8 mouse cellular contexts compared by ENCODE assay signal in the genomic region with DNA sequence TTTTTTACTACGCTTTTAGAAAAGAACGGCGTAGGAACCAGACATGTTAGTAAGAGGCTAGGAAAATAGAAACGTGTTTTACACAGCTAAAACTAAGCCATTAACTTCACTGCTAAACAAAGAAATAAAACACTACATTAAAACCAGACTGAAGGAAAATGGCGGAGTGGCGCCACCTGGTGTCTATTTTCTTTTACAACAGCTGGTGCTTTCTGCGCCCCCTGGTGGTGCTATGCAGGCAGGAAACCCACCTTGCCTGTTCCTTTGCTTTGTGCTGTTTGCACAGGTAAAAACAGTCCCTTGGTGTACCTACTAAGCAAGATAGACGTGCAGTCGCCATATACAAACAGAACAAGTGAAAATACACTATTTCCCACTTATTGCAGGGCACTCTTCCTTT.
DNase-seq lines count a peak whose midpoint lies in the region; ATAC-seq and TF ChIP-seq lines count a peak whose summit lies in the region.

No protein-coding gene starts in this region.

- no peak for TF ChIP-seq POLR2A in liver, adult 2 months (IDR thresholded peaks at IDR 0.05; ENCODE audit: extremely low read depth, insufficient read depth, low read length)

- H3K79me2 ChIP-seq in liver, adult 2 months (ENCODE audit: control insufficient read depth, insufficient read depth, low read length), result no peaks in the 10 kb centered on the region

- DNase-seq in liver, result peak; percentile 76
- DNase-seq in adrenal gland, postnatal 36 days, result peak; percentile 62 to 75
- peak; percentile 72 for DNase-seq in kidney, adult 9 months
- peak; percentile 28 for DNase-seq in liver, adult 2 months (ENCODE audit: extremely low read depth, low read depth, low spot score)
- DNase-seq in retina, postnatal 7 days (ENCODE audit: low read depth, low spot score), result peak; percentile 59
- DNase-seq in urinary bladder, postnatal 10 days (ENCODE audit: low spot score), result peak; percentile 23

- H3K4me1 ChIP-seq in liver, embryonic 12.5 days, result no peaks in the 10 kb centered on the region
- peaks cover 7% of the 10 kb centered on the region; the same call in 1 of the 2 replicates for H3K4me1 ChIP-seq in embryonic facial prominence, embryonic 12.5 days
- no peaks in the 10 kb centered on the region; the same call in 1 of the 2 replicates for H3K4me1 ChIP-seq in liver, adult 2 months (ENCODE audit: control insufficient read depth, insufficient read depth, low read length)

- H3K27me3 ChIP-seq in liver, embryonic 12.5 days (replicated peaks), result peaks cover 19% of the 10 kb centered on the region; the same call in 1 of the 2 replicates
- H3K27me3 ChIP-seq in embryonic facial prominence, embryonic 12.5 days, result no peaks in the 10 kb centered on the region
- H3K27me3 ChIP-seq in liver, adult 2 months (ENCODE audit: control insufficient read depth, insufficient read depth, low read length), result no peaks in the 10 kb centered on the region

- 23% methylated on average over 9 of the region's 9 CpGs for WGBS in liver, embryonic 12.5 days (ENCODE audit: insufficient replicate concordance)
- 26% methylated on average over 9 of the region's 9 CpGs for WGBS in embryonic facial prominence, embryonic 12.5 days
- 25% methylated on average over 9 of the region's 9 CpGs for WGBS in liver, adult 2 months

- H3K9me3 ChIP-seq in liver, embryonic 12.5 days (replicated peaks), result no peaks in the 10 kb centered on the region
- H3K9me3 ChIP-seq in embryonic facial prominence, embryonic 12.5 days, result no peaks in the 10 kb centered on the region

- H3K4me2 ChIP-seq in liver, embryonic 12.5 days, result no peak overlapping the region
- H3K4me2 ChIP-seq in embryonic facial prominence, embryonic 12.5 days (replicated peaks), result no peak overlapping the region

- ATAC-seq in liver, embryonic 12.5 days, result no peak
- ATAC-seq in embryonic facial prominence, embryonic 12.5 days (ENCODE audit: insufficient number of reproducible peaks, insufficient read depth, low FRiP score, low TSS enrichment), result no peak

- no peak overlapping the region for H3K27ac ChIP-seq in liver, embryonic 12.5 days
- 0 out of 2 replicates have a peak overlapping the region, but pooled peaks have one; percentile 69 for H3K27ac ChIP-seq in embryonic facial prominence, embryonic 12.5 days
- no peak overlapping the region for H3K27ac ChIP-seq in liver, adult 2 months (replicated peaks; ENCODE audit: insufficient read depth, low read depth, low read length)

- no peak overlapping the region for H3K4me3 ChIP-seq in liver, embryonic 12.5 days
- H3K4me3 ChIP-seq in embryonic facial prominence, embryonic 12.5 days, result no peak overlapping the region
- no peak overlapping the region; the same call in 1 of the 2 replicates for H3K4me3 ChIP-seq in liver, adult 2 months (ENCODE audit: insufficient read depth, low read depth, low read length)

- no peak overlapping the region for H3K9ac ChIP-seq in liver, embryonic 12.5 days
- no peak overlapping the region for H3K9ac ChIP-seq in embryonic facial prominence, embryonic 12.5 days
- no peak overlapping the region for H3K9ac ChIP-seq in liver, adult 2 months (ENCODE audit: low read depth, low read length)

- peak; percentile 99 for TF ChIP-seq CTCF in liver, adult 2 months (IDR thresholded peaks at IDR 0.05; ENCODE audit: low read depth, low read length)

- no peaks in the 10 kb centered on the region for H3K36me3 ChIP-seq in liver, embryonic 12.5 days
- no peaks in the 10 kb centered on the region for H3K36me3 ChIP-seq in embryonic facial prominence, embryonic 12.5 days
- H3K36me3 ChIP-seq in liver, adult 2 months (ENCODE audit: control insufficient read depth, insufficient read depth, low read length), result no peaks in the 10 kb centered on the region

Comparison
In these comparisons a context has a peak if more than half of its experiments do, and no peak if none do; other contexts are left out.
1. DNase-seq: peak in every context shown above with its lines; median percentile 76 in liver; 72 in kidney, adult 9 months; 68 in adrenal gland, postnatal 36 days; 59 in retina, postnatal 7 days; 28 in liver, adult 2 months; 23 in urinary bladder, postnatal 10 days.